Mouse (Mus musculus) heart, embryonic 14.5 days (tissue): ENCODE data around the gene Oxld1. TPM values are rescaled to one million over a fixed set of nuclear protein-coding genes. Genes with fewer than 3 reads are reported as not detected.

ENCODE experiments used
- ATAC-seq: fragments of 200-750 bp; cut with Nextera tagmentation; 2 replicates; pipeline ENCODE4 v1.8.0; 2017; ENCODE audit warnings: low read depth, moderate TSS enrichment; ENCODE audit not compliant: insufficient number of reproducible peaks, insufficient read depth, low FRiP score
- H3K27ac ChIP-seq, 2 experiments: fragments of 200-500 bp in 1 of 2; fragments of 300-500 bp in 1 of 2; sonication (generic) in 1 of 2; replicated peaks in 1 of 2; 2 replicates each; pipeline ENCODE4 v1.5.1; 2012 to 2014; ENCODE audit warnings: low read depth in 2 of 2, low read length in 2 of 2, control low read depth in 1 of 2, mild to moderate bottlenecking in 1 of 2, mixed read lengths in 1 of 2; ENCODE audit not compliant: control insufficient read depth in 1 of 2, insufficient read depth in 1 of 2
- H3K27me3 ChIP-seq: fragments of 300-500 bp; sonication (generic); 2 replicates; pipeline ENCODE4 v1.6.1; 2014; ENCODE audit warnings: mild to moderate bottlenecking, low read length, control low read depth; ENCODE audit not compliant: control insufficient read depth, insufficient read depth
- H3K36me3 ChIP-seq: fragments of 300-500 bp; sonication (generic); 2 replicates; pipeline ENCODE4 v1.6.1; 2014; ENCODE audit warnings: mild to moderate bottlenecking, control low read depth, low read length, mixed read lengths; ENCODE audit not compliant: control insufficient read depth, insufficient read depth
- H3K4me1 ChIP-seq, 2 experiments: fragments of 200-500 bp in 1 of 2; fragments of 300-500 bp in 1 of 2; sonication (generic) in 1 of 2; 2 replicates each; pipeline ENCODE4 v1.6.1; 2012 to 2014; ENCODE audit warnings: low read length in 2 of 2, control low read depth in 1 of 2, mixed read lengths in 1 of 2; ENCODE audit not compliant: control insufficient read depth in 2 of 2, insufficient read depth in 2 of 2
- H3K4me2 ChIP-seq: fragments of 300-500 bp; sonication (generic); 2 replicates; pipeline ENCODE4 v1.6.1; 2014; ENCODE audit warnings: mild to moderate bottlenecking, low read length
- H3K4me3 ChIP-seq, 2 experiments: fragments of 200-500 bp in 1 of 2; fragments of 300-500 bp in 1 of 2; sonication (generic) in 1 of 2; 2 replicates each; pipeline ENCODE4 v1.5.1; 2012 to 2014; ENCODE audit warnings: low read length in 2 of 2, mild to moderate bottlenecking in 2 of 2, control low read depth in 1 of 2, low read depth in 1 of 2, moderate library complexity in 1 of 2; ENCODE audit not compliant: control insufficient read depth in 1 of 2, insufficient read depth in 1 of 2
- H3K9ac ChIP-seq: fragments of 300-500 bp; sonication (generic); 2 replicates; pipeline ENCODE4 v1.6.1; 2014; ENCODE audit warnings: mild to moderate bottlenecking, low read length
- H3K9me3 ChIP-seq: fragments of 300-500 bp; sonication (generic); 2 replicates; pipeline ENCODE4 v1.6.1; 2016; ENCODE audit warnings: low read length, control low read depth; ENCODE audit not compliant: control insufficient read depth
- WGBS: fragments of 180-500 bp; shearing (Covaris S2); extraction: QIAGEN DNeasy Blood & Tissue Kit; methylation state at CpG from one replicate; pipeline ENCODE4 v1.1.7; 2014; 5-methylcytosine and 5-hydroxymethylcytosine counted together
- polyA plus RNA-seq: library from polyadenylated mRNA; unstranded; fragments of >200 nt; fragmentation: Nextera tagmentation; extraction: Ambion mirVana; gene quantifications from 2 replicates; pipeline ENCODE4 v1.2.1, GENCODE M21; 2014

The Oxld1 gene
- polyA plus RNA-seq = 24.9 and 26.0 TPM in 2 replicates

GRCm38 (mm10) chr11:120457772-120458751 is at the start of gene Oxld1, which contains the start of gene Ccdc137:
TSS of gene Oxld1 (minus strand) at chr11:120458068.
TSS of gene Ccdc137 (plus strand) at chr11:120458115.
- ATAC-seq = peak; percentile 68
- H3K27ac ChIP-seq = peak within 1 kb of the TSS; percentile 80 to 94
- H3K4me1 ChIP-seq = peaks cover 4 to 9% of the 10 kb centered on the region in 2 experiments
- WGBS = 4% methylated on average over 62 of the region's 62 CpGs
- H3K9ac ChIP-seq = peak within 1 kb of the TSS; percentile 96
- H3K27me3 ChIP-seq = no peaks in the 10 kb centered on the region
- peak within 1 kb of the TSS; percentile 88 for H3K4me2 ChIP-seq
- peak within 1 kb of the TSS; percentile 66 to 83 for H3K4me3 ChIP-seq
- no peaks in the 10 kb centered on the region for H3K9me3 ChIP-seq
- peaks cover 41% of the 10 kb centered on the region for H3K36me3 ChIP-seq

DNA sequence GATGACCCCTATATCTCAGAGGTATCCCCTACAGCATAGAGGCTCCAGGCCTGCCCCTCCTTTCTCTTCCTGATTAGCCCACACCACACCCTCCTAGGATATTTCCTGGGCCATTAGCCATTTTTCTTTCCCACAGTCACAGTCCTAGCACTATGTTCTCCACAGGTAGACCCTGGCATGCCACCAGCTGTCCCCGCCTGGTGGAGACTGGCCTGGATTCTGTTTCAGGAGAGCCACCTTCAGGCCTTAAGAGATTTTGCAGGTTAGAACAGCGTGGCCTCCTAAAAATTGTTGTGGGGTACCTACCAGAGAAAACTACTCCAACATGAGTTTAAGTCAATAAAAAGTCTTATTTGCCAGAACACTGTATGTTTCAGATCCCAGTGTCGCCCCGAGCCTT is 49.0 kb upstream of the Oxld1 start:
- Histone ChIP-seq H3K27ac (no peak overlapping the region), H3K4me3 (no peak overlapping the region), H3K9ac (no peak overlapping the region), H3K9me3 (no peaks in the 10 kb centered on the region), H3K27me3 (no peaks in the 10 kb centered on the region), H3K4me2 (no peak overlapping the region), H3K36me3 (no peaks in the 10 kb centered on the region), H3K4me1 (peaks cover 6 to 9% of the 10 kb centered on the region in 2 experiments; a peak in 3 of 4 replicates)
- 51% methylated on average over 4 of the region's 4 CpGs for WGBS
- no peak for ATAC-seq

DNA sequence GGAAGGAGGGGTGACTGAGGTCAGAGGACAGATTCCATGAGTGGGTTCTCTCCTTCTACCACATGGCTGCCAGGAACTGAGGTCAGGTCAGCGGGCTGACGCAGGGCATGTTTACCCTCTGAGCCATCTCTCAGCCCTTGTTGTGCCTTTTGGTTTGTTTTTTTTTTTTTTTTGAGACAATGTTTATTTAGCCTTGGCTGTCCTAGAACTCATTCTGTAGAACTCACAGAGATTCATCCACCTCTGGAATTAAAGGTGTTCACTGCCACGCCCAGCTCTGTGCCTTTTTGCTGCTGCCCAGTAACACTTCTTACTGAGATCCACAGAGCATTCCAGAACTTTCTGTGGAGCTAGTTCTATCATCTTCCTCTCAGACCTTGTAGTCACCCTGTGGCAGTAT is 47.8 kb upstream of the Oxld1 start:
- 78% methylated on average over 3 of the region's 3 CpGs for WGBS

GRCm38 (mm10) chr11:120501701-120502100 is 43.8 kb upstream of the Oxld1 start:
- ATAC-seq = no peak
- Histone ChIP-seq H3K9me3 (no peaks in the 10 kb centered on the region), H3K27ac (no peak overlapping the region), H3K4me1 (peaks cover 0 to 7% of the 10 kb centered on the region in 2 experiments; a peak in 2 of 4 replicates), H3K4me2 (no peak overlapping the region), H3K4me3 (no peak overlapping the region), H3K9ac (no peak overlapping the region), H3K27me3 (no peaks in the 10 kb centered on the region), H3K36me3 (peaks cover 23% of the 10 kb centered on the region)
- 81% methylated on average over 4 of the region's 4 CpGs for WGBS

More for the DNA sequence above, 47.8 kb upstream of the Oxld1 start:
- Histone ChIP-seq H3K36me3 (no peaks in the 10 kb centered on the region), H3K9me3 (no peaks in the 10 kb centered on the region), H3K4me2 (no peak overlapping the region), H3K27ac (no peak overlapping the region), H3K4me1 (peaks cover 2 to 5% of the 10 kb centered on the region in 2 experiments; a peak in 3 of 4 replicates), H3K4me3 (no peak overlapping the region), H3K9ac (no peak overlapping the region), H3K27me3 (no peaks in the 10 kb centered on the region)
- no peak for ATAC-seq

- ATAC-seq = no peak
- Histone ChIP-seq H3K27ac (no peak overlapping the region), H3K4me2 (no peak overlapping the region), H3K36me3 (peaks cover 30% of the 10 kb centered on the region), H3K9me3 (no peaks in the 10 kb centered on the region), H3K9ac (no peak overlapping the region), H3K4me1 (peaks cover 0 to 7% of the 10 kb centered on the region in 2 experiments; a peak in 2 of 4 replicates), H3K27me3 (no peaks in the 10 kb centered on the region), H3K4me3 (no peak overlapping the region)
- WGBS = 63% methylated on average over 6 of the region's 6 CpGs
Observed at GRCm38 (mm10) chr11:120501018-120501417, 43.1 kb upstream of the Oxld1 start.

DNA sequence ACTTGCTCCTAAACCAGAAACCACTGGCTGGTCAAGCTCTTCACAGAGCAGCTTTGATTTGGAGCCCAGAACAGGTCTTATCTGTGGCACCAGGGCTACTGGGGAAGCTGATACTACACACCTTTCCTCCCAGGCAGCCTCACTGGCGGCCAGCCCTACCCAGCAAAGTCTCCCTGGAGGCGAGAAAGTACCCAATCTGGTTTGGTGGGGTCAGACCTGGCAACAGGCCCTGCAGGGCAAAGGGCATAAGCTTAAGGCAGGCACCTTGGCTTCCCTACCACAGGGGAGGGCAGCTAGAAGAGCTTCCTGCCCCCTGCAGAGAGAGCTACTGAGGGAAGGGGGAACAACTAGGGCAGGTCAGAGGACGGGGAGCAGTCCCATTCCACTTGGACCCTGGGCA is 42.5 kb upstream of the Oxld1 start:
- H3K4me1 ChIP-seq = peaks cover 0 to 7% of the 10 kb centered on the region in 2 experiments; a peak in 2 of 4 replicates
- WGBS = 11% methylated on average over 3 of the region's 3 CpGs
- peaks cover 37% of the 10 kb centered on the region for H3K36me3 ChIP-seq
- no peaks in the 10 kb centered on the region for H3K27me3 ChIP-seq
- no peaks in the 10 kb centered on the region for H3K9me3 ChIP-seq
- H3K4me3 ChIP-seq = no peak overlapping the region
- H3K27ac ChIP-seq = no peak overlapping the region
- ATAC-seq = no peak
- H3K9ac ChIP-seq = no peak overlapping the region
- H3K4me2 ChIP-seq = no peak overlapping the region

DNA sequence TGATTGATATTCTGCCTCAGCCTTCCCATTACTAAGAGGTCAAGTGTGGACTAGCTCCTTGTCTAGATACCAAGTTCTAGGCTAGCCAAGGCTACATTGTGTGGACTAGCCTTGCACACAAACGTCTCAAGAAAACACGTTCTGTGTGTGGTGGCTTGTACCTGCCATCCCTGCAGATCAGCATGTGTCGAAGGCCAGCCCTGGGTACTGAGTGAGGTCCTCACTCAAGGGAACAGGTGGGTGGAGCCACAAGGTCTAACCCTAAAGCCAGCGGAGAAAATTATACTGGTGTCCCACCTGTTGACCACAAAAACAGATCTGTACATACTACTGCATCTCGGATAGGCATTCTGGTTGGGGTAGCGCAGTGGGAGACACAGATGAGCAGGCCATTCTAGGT is 42.0 kb upstream of the Oxld1 start:
- no peak overlapping the region for H3K9ac ChIP-seq
- peaks cover 0 to 7% of the 10 kb centered on the region in 2 experiments; a peak in 2 of 4 replicates for H3K4me1 ChIP-seq
- ATAC-seq = no peak
- H3K27me3 ChIP-seq = no peaks in the 10 kb centered on the region
- no peak overlapping the region for H3K27ac ChIP-seq
- no peaks in the 10 kb centered on the region for H3K9me3 ChIP-seq
- no peak overlapping the region for H3K4me2 ChIP-seq
- peaks cover 41% of the 10 kb centered on the region for H3K36me3 ChIP-seq
- WGBS = 82% methylated on average over 6 of the region's 6 CpGs
- H3K4me3 ChIP-seq = no peak overlapping the region
